Mouse (Mus musculus): ENCODE measurements around the gene Slc22a4. TPM values are rescaled to one million over a fixed set of nuclear protein-coding genes. Genes with fewer than 3 reads are reported as not detected.

Gene Slc22a4
- total and polyA plus RNA-seq, 2 experiments = 2.4 to 3.8 TPM

DNA sequence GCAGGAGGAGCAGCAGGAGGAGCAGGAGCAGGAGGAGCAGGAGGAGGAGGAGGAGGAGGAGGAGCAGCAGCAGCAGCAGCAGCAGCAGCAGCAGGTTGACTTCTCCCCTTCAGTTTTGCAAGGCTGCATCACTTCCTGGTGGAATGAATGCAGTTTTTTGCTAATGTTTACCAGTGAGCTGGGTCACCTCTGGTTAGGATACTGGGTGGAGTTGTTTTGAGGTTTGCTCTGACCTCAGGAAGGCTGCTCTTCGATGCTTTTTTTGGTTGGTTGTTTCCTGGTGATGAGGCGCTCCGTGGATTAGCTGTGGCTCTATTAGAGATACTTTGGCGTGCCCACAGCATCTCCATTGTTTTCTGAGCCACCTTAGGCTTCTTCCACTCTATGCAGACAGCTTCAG lies 10.3 kb downstream of the Slc22a4 start:
- TF ChIP-seq POLR2A (IDR thresholded peaks at IDR 0.05; ENCODE audit: extremely low read depth, insufficient read depth, low read length) (no peak), CTCF (IDR thresholded peaks at IDR 0.05; ENCODE audit: low read depth, low read length) (no peak)
- no peaks in the 10 kb centered on the region for H3K27me3 ChIP-seq (ENCODE audit: control insufficient read depth, insufficient read depth, low read length)
- no peak overlapping the region for H3K27ac ChIP-seq (replicated peaks; ENCODE audit: insufficient read depth, low read depth, low read length)
- no peak overlapping the region for H3K9ac ChIP-seq (ENCODE audit: low read depth, low read length)
- no peak overlapping the region for H3K4me3 ChIP-seq (ENCODE audit: insufficient read depth, low read depth, low read length)
- H3K36me3 ChIP-seq (ENCODE audit: control insufficient read depth, insufficient read depth, low read length) = no peaks in the 10 kb centered on the region
- no peak for DNase-seq (ENCODE audit: extremely low read depth, low read depth, low spot score)
- 71% methylated on average over 4 of the region's 4 CpGs for WGBS
- H3K79me2 ChIP-seq (ENCODE audit: control insufficient read depth, insufficient read depth, low read length) = no peaks in the 10 kb centered on the region
- H3K4me1 ChIP-seq (ENCODE audit: control insufficient read depth, insufficient read depth, low read length) = peaks cover 4% of the 10 kb centered on the region; the same call in 1 of the 2 replicates

DNA sequence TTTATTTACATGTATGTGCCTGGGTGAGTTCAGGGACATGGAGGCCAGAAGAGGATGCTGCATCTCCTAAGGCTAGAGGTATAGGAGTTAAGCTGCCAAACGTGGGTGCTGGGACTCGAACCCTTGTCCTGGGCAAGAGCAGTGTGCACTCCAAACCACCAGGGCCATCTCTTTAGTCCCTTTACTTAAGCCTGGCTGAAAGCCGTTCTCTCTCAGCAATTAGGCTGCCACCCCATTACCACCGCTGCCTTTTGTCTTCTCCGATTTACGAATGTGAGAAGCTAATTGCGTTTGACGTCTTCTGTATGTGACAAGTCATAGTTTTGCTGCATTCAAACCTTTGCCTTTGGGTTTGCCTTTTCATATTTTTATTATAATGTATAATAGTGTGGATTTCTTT lies 11.8 kb downstream of the Slc22a4 start:
- H3K4me3 ChIP-seq (ENCODE audit: insufficient read depth, low read depth, low read length) = no peak overlapping the region
- H3K9ac ChIP-seq (ENCODE audit: low read depth, low read length) = no peak overlapping the region
- TF ChIP-seq POLR2A (IDR thresholded peaks at IDR 0.05; ENCODE audit: extremely low read depth, insufficient read depth, low read length) (no peak), CTCF (IDR thresholded peaks at IDR 0.05; ENCODE audit: low read depth, low read length) (no peak)
- H3K79me2 ChIP-seq (ENCODE audit: control insufficient read depth, insufficient read depth, low read length) = no peaks in the 10 kb centered on the region
- H3K36me3 ChIP-seq (ENCODE audit: control insufficient read depth, insufficient read depth, low read length) = no peaks in the 10 kb centered on the region
- peaks cover 10% of the 10 kb centered on the region for H3K4me1 ChIP-seq (ENCODE audit: control insufficient read depth, insufficient read depth, low read length)
- H3K27me3 ChIP-seq (ENCODE audit: control insufficient read depth, insufficient read depth, low read length) = no peaks in the 10 kb centered on the region
- WGBS = 87% methylated on average over 8 of the region's 8 CpGs
- no peak for DNase-seq (ENCODE audit: extremely low read depth, low read depth, low spot score)
- no peak overlapping the region for H3K27ac ChIP-seq (replicated peaks; ENCODE audit: insufficient read depth, low read depth, low read length)

DNA sequence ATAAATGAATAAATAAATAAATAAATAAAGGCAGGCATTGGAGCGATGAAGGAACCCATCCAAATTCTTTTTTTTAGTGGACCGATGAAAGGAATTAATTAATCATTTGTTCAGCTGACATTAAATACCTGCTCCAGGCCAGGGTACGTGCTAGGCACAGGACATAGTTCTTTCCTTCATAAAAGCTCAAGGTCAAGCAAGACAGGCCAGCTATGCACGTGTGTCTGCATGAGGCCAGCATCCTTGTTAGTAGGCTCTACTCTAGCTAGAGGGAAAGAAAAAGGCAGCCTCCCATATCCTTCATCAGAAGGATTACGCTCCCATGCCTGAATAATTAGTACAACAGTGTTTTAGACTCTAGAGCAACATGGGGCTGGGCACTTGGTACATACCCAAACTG lies 14.9 kb downstream of the Slc22a4 start:
- DNase-seq (ENCODE audit: extremely low read depth, low read depth, low spot score) = no peak
- no peaks in the 10 kb centered on the region for H3K27me3 ChIP-seq (ENCODE audit: control insufficient read depth, insufficient read depth, low read length)
- H3K79me2 ChIP-seq (ENCODE audit: control insufficient read depth, insufficient read depth, low read length) = no peaks in the 10 kb centered on the region
- H3K9ac ChIP-seq (ENCODE audit: low read depth, low read length) = no peak overlapping the region
- TF ChIP-seq CTCF (IDR thresholded peaks at IDR 0.05; ENCODE audit: low read depth, low read length) (no peak), POLR2A (IDR thresholded peaks at IDR 0.05; ENCODE audit: extremely low read depth, insufficient read depth, low read length) (no peak)
- WGBS = 83% methylated on average over 5 of the region's 5 CpGs
- H3K36me3 ChIP-seq (ENCODE audit: control insufficient read depth, insufficient read depth, low read length) = no peaks in the 10 kb centered on the region
- H3K27ac ChIP-seq (replicated peaks; ENCODE audit: insufficient read depth, low read depth, low read length) = no peak overlapping the region
- H3K4me3 ChIP-seq (ENCODE audit: insufficient read depth, low read depth, low read length) = no peak overlapping the region
- H3K4me1 ChIP-seq (ENCODE audit: control insufficient read depth, insufficient read depth, low read length) = peaks cover 10% of the 10 kb centered on the region

DNA sequence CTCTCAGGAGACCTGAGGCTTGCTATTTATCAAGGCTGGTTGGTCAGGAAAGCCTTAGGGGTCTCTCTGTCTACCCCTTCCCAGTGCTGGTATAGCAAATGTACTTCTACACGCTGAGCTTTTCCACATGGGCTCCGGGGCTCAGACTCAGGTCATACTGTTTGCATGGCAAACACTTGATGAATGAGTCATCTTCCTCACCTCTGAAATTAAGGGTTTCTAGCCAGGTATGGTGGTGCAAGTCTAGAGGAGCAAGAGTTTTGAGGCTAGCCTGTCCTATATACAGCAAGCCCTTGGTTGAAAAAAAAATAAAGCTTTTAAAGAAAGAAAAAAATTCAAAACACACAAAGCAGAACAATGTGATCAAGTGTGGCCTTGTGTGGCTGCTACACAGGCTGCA lies 16.6 kb downstream of the Slc22a4 start:
- TF ChIP-seq POLR2A (IDR thresholded peaks at IDR 0.05; ENCODE audit: extremely low read depth, insufficient read depth, low read length) (no peak), CTCF (IDR thresholded peaks at IDR 0.05; ENCODE audit: low read depth, low read length) (no peak)
- Histone ChIP-seq H3K27ac (replicated peaks; ENCODE audit: insufficient read depth, low read depth, low read length) (no peak overlapping the region), H3K4me3 (ENCODE audit: insufficient read depth, low read depth, low read length) (no peak overlapping the region), H3K4me1 (ENCODE audit: control insufficient read depth, insufficient read depth, low read length) (peaks cover 14% of the 10 kb centered on the region), H3K9ac (ENCODE audit: low read depth, low read length) (no peak overlapping the region), H3K36me3 (ENCODE audit: control insufficient read depth, insufficient read depth, low read length) (no peaks in the 10 kb centered on the region), H3K79me2 (ENCODE audit: control insufficient read depth, insufficient read depth, low read length) (no peaks in the 10 kb centered on the region), H3K27me3 (ENCODE audit: control insufficient read depth, insufficient read depth, low read length) (no peaks in the 10 kb centered on the region)
- 33% methylated on average over 2 of the region's 2 CpGs for WGBS
- DNase-seq (ENCODE audit: extremely low read depth, low read depth, low spot score) = no peak

DNA sequence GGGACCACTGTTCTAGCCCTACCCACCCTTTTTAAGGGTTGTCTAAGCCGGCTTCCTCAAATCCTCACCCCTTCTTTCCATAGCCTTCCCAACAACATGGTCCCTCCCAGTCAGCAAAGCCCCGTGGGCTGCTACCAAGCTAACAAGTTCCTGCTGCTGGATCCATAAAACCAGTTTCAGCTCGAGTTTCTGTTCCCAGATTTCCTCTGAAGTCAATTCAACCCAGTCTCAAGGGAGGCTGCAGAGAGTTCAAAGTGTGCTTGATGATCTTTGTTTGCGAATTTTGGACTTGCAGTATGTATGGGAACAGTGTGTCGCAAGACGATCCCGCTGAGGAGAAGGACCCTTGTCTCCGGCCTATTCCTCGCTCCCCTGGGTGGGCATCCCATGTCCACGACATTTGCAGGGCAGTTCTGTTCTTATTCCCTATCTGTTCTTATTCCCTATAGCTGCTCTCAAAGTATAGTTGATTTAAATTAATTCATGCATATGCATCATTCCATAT lies 19.4 kb downstream of the Slc22a4 start:
- DNase-seq (ENCODE audit: extremely low read depth, low read depth, low spot score) = no peak
- H3K27ac ChIP-seq (replicated peaks; ENCODE audit: insufficient read depth, low read depth, low read length) = no peak overlapping the region
- H3K4me1 ChIP-seq (ENCODE audit: control insufficient read depth, insufficient read depth, low read length) = peaks cover 26% of the 10 kb centered on the region
- H3K9ac ChIP-seq (ENCODE audit: low read depth, low read length) = no peak overlapping the region
- no peak overlapping the region for H3K4me3 ChIP-seq (ENCODE audit: insufficient read depth, low read depth, low read length)
- H3K27me3 ChIP-seq (ENCODE audit: control insufficient read depth, insufficient read depth, low read length) = no peaks in the 10 kb centered on the region
- H3K36me3 ChIP-seq (ENCODE audit: control insufficient read depth, insufficient read depth, low read length) = no peaks in the 10 kb centered on the region
- no peaks in the 10 kb centered on the region for H3K79me2 ChIP-seq (ENCODE audit: control insufficient read depth, insufficient read depth, low read length)
- 82% methylated on average over 10 of the region's 10 CpGs for WGBS
- TF ChIP-seq POLR2A (IDR thresholded peaks at IDR 0.05; ENCODE audit: extremely low read depth, insufficient read depth, low read length) = no peak
- no peak for TF ChIP-seq CTCF (IDR thresholded peaks at IDR 0.05; ENCODE audit: low read depth, low read length)

DNA sequence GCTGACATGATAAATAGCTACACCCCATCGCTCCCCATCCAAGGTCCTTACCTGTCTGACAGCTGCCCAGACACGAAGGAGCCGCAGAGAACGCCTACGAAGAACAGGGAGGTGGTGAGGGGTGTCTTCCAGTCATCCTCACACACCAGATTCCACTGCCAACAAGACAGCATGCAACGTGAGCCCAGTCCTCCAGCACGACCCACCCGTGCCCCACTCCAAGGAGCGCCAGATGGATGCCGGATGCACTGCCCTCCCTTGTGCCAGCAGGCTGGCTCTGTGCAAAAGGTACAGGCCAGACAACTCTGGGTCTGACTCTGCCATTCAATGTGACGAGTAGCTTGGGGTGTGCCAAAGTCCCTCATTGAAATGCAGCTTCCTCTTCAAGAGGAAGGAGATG lies 20.2 kb downstream of the Slc22a4 start:
- 84% methylated on average over 11 of the region's 11 CpGs for WGBS
- Histone ChIP-seq H3K27me3 (ENCODE audit: control insufficient read depth, insufficient read depth, low read length) (no peaks in the 10 kb centered on the region), H3K4me3 (ENCODE audit: insufficient read depth, low read depth, low read length) (no peak overlapping the region), H3K79me2 (ENCODE audit: control insufficient read depth, insufficient read depth, low read length) (no peaks in the 10 kb centered on the region), H3K27ac (replicated peaks; ENCODE audit: insufficient read depth, low read depth, low read length) (no peak overlapping the region), H3K9ac (ENCODE audit: low read depth, low read length) (no peak overlapping the region), H3K4me1 (ENCODE audit: control insufficient read depth, insufficient read depth, low read length) (peaks cover 29% of the 10 kb centered on the region), H3K36me3 (ENCODE audit: control insufficient read depth, insufficient read depth, low read length) (no peaks in the 10 kb centered on the region)
- no peak for DNase-seq (ENCODE audit: extremely low read depth, low read depth, low spot score)
- no peak for TF ChIP-seq CTCF (IDR thresholded peaks at IDR 0.05; ENCODE audit: low read depth, low read length)
- no peak for TF ChIP-seq POLR2A (IDR thresholded peaks at IDR 0.05; ENCODE audit: extremely low read depth, insufficient read depth, low read length)

Measured in liver, adult 2 months (tissue).